Mouse (Mus musculus) myocyte (in vitro differentiated cells): ENCODE data around the gene Snx10.

Source experiments
- CEBPB ChIP-seq: IDR thresholded peaks from 2 replicates; pipeline ENCODE4 v1.6.1; 2011; ENCODE audit warnings: mild to moderate bottlenecking, moderate library complexity; ENCODE audit not compliant: poor library complexity, insufficient read depth, severe bottlenecking
- E2F4 ChIP-seq: IDR thresholded peaks from one replicate; pipeline ENCODE4 v1.6.1; 2011; ENCODE audit warnings: mild to moderate bottlenecking, control low read depth, moderate library complexity; ENCODE audit not compliant: insufficient read depth
- MAX ChIP-seq: IDR thresholded peaks from one replicate; pipeline ENCODE4 v1.6.1; 2011; ENCODE audit warnings: low read depth, mild to moderate bottlenecking, control low read depth
- MYOD1 ChIP-seq, 3 experiments: IDR thresholded peaks; one replicate each; pipeline ENCODE4 v1.6.1; 2011; ENCODE audit warnings: control low read depth in 2 of 3, low read depth in 2 of 3, mild to moderate bottlenecking in 2 of 3, moderate library complexity in 1 of 3; ENCODE audit not compliant: insufficient read length in 2 of 3, control insufficient read depth in 1 of 3
- MYOG ChIP-seq, 3 experiments: IDR thresholded peaks; one replicate each; pipeline ENCODE4 v1.6.1; 2011; ENCODE audit warnings: control low read depth in 2 of 3, low read depth in 2 of 3, mild to moderate bottlenecking in 2 of 3; ENCODE audit not compliant: insufficient read length in 2 of 3, control insufficient read depth in 1 of 3, insufficient read depth in 1 of 3
- POLR2A ChIP-seq: IDR thresholded peaks from one replicate; pipeline ENCODE4 v1.6.1; 2011; ENCODE audit warnings: low read depth, mild to moderate bottlenecking, control low read depth, moderate library complexity; ENCODE audit not compliant: insufficient read length
- POLR2AphosphoS2 ChIP-seq: IDR thresholded peaks from one replicate; pipeline ENCODE4 v1.6.1; 2011; ENCODE audit warnings: low read depth, control low read depth; ENCODE audit not compliant: insufficient read length
- REST ChIP-seq: IDR thresholded peaks from one replicate; pipeline ENCODE4 v1.6.1; 2011; ENCODE audit warnings: mild to moderate bottlenecking, control low read depth, moderate library complexity; ENCODE audit not compliant: insufficient read depth, insufficient read length
- SRF ChIP-seq: IDR thresholded peaks from one replicate; pipeline ENCODE4 v1.6.1; 2011; ENCODE audit warnings: low read depth; ENCODE audit not compliant: control insufficient read depth, insufficient read length
- TCF12 ChIP-seq: IDR thresholded peaks from one replicate; pipeline ENCODE4 v1.6.1; 2011; ENCODE audit warnings: mild to moderate bottlenecking, control low read depth; ENCODE audit not compliant: poor library complexity, insufficient read depth, severe bottlenecking
- TCF3 ChIP-seq: IDR thresholded peaks from one replicate; pipeline ENCODE4 v1.6.1; 2011; ENCODE audit warnings: low read depth, control low read depth; ENCODE audit not compliant: insufficient read length
- USF1 ChIP-seq: IDR thresholded peaks from one replicate; pipeline ENCODE4 v1.6.1; 2011; ENCODE audit warnings: low read depth, mild to moderate bottlenecking, control low read depth, moderate library complexity

DNA sequence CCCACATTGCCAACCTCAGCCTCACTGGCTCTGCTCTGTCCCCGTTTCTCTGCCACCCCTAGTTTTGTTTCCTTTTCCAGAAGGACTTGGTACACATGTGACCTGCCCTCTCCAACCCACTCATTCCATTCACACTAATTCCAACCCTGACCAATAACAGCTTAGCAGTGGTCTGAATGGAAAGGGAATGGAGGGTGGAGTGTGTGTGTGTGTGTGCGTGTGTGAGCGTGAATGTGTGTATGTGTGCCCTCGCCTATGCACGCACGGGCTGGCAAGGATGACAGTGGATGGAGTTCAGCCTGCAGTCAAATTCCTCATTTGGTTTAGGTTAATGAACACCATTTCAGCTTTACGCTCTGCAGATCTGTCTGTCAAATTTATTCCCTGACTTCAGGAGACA, 74.4 kb downstream of the Snx10 start:
- TF ChIP-seq POLR2A (no peak), USF1 (no peak), POLR2AphosphoS2 (no peak), MYOG (IDR thresholded peaks at IDR 0.05; ENCODE audit: control insufficient read depth in 1 of 3, insufficient read depth in 1 of 3, insufficient read length in 2 of 3, low read depth in 2 of 3) (no peak), CEBPB (no peak), MAX (no peak), MYOD1 (IDR thresholded peaks at IDR 0.05; ENCODE audit: control insufficient read depth in 1 of 3, insufficient read length in 2 of 3, low read depth in 2 of 3) (no peak), TCF12 (no peak), E2F4 (no peak), SRF (no peak), TCF3 (no peak), REST (no peak)
